Mouse (Mus musculus): ENCODE results near the gene Kif4. TPM values are rescaled to one million over a fixed set of nuclear protein-coding genes. Genes with fewer than 3 reads are reported as not detected.

Gene Kif4
- polyA plus RNA-seq, 1 experiment from 2014 or later, result 6.5 TPM

Other genes with a start within 250 kb of the Kif4 start
- gene Otud6a, start 196.7 kb upstream of the Kif4 start, polyA plus RNA-seq (2015; fragmentation: Nextera tagmentation; extraction: Ambion mirVana), result not detected in 2 replicates
- gene Awat2, start 183.0 kb upstream of the Kif4 start, polyA plus RNA-seq (2015; fragmentation: Nextera tagmentation; extraction: Ambion mirVana), result 0.10 and 0.23 TPM in 2 replicates
- gene Igbp1, start 131.4 kb upstream of the Kif4 start, polyA plus RNA-seq (2015; fragmentation: Nextera tagmentation; extraction: Ambion mirVana), result 27.0 and 28.1 TPM in 2 replicates
- 0.04 TPM in 1 of 2 replicates, not detected in the other for gene Dgat2l6, start 100.9 kb upstream of the Kif4 start, polyA plus RNA-seq (2015; fragmentation: Nextera tagmentation; extraction: Ambion mirVana)
- not detected in 2 replicates for gene Awat1, start 53.5 kb upstream of the Kif4 start, polyA plus RNA-seq (2015; fragmentation: Nextera tagmentation; extraction: Ambion mirVana)
- not detected in 2 replicates for gene P2ry4, start 30.9 kb upstream of the Kif4 start, polyA plus RNA-seq (2015; fragmentation: Nextera tagmentation; extraction: Ambion mirVana)
- gene Arr3, start 20.2 kb upstream of the Kif4 start, polyA plus RNA-seq (2015; fragmentation: Nextera tagmentation; extraction: Ambion mirVana), result 0.25 and 0.73 TPM in 2 replicates
- 118 and 122 TPM in 2 replicates for gene Pdzd11, start 831 bp downstream of the Kif4 start, polyA plus RNA-seq (2015; fragmentation: Nextera tagmentation; extraction: Ambion mirVana)
- gene Gdpd2, start 104.1 kb downstream of the Kif4 start, polyA plus RNA-seq (2015; fragmentation: Nextera tagmentation; extraction: Ambion mirVana), result 31.3 and 32.8 TPM in 2 replicates
- gene Dlg3, start 142.0 kb downstream of the Kif4 start, polyA plus RNA-seq (2015; fragmentation: Nextera tagmentation; extraction: Ambion mirVana), result 8.6 and 9.6 TPM in 2 replicates

Measured in hindbrain, embryonic 13.5 days (tissue).